Mouse (Mus musculus): ENCODE data around the gene Zc3h12d.

DNA sequence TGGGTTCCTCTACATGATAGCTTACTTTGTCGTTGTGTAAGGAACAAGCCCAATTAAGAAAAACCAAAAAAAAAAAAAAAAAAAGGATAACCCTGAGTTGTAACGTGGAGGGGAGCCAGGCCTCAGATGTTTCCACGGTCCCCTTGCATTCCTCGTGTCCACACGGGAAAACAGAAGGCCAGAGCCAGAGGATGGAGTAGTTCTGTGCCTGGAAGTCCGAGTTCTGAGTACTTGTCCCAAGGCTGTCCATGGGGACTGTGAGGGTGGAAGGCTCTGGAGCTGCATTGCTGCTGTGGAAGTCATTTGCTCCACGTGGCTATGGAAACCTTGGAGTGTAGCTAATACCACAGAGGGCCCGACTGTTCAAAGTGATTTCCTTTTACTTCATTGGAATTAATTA is 12.9 kb downstream of the Zc3h12d start:
- TF ChIP-seq POLR2A (IDR thresholded peaks at IDR 0.05; ENCODE audit: insufficient read length, low read depth) (no peak), MAX (IDR thresholded peaks at IDR 0.05; ENCODE audit: low read depth) (no peak), E2F4 (IDR thresholded peaks at IDR 0.05; ENCODE audit: insufficient read depth) (no peak)
